Mouse (Mus musculus): ENCODE data around the gene Tfr2. TPM values are rescaled to one million over a fixed set of nuclear protein-coding genes. Genes with fewer than 3 reads are reported as not detected.

Gene Tfr2
- total RNA-seq (2015; ENCODE audit: low replicate concordance) (44.9 and 62.0 TPM in 2 replicates), total RNA-seq (2017; ENCODE audit: low replicate concordance) (42.2 and 61.0 TPM in 2 replicates)

DNA sequence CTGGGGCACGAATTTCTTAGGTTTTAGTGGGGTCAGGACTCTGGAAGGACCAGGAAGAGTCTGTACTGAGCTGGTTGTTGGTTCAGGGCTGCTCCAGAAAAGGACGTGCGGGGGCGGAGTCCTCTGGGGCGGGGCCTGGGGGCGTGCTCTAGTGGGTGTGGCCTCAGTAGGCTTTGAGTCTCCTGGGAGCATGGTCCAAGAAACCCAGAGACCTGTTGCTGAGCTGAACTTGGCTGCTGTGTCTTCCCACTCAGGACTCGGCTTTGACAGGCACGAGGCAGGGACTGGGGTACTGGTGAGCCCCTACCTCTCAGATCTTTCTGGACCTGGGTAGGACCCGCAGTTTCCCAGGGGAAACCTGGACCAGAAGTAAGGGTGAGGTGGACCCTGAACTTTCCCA, at the start of gene Tfr2:
TSS of gene Tfr2 (plus strand) at position 176 of the 400 bp plus-strand sequence.
- ATAC-seq (replicated peaks; ENCODE audit: low FRiP score, poor library complexity, severe bottlenecking), result peak; percentile 85

DNA sequence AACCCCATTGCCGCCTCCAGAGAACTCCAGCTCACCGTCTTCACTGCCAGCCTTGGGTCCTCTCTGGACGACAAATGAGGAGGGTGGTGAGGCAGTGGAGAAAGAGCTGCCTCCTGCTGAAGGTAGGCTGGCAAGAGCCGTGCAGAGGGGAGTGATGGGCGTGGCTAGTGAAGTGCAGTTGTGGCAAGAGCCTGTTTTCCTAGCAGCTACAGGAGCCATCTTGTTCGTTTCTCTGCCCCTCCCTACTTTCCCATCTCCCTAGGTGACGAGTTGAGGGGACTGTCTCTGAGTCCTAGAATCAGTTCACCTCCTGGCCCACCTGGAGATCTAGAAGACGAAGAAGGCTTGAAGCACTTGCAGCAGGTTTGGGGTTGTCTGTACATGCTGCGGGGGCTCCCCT, 47.8 kb upstream of the Tfr2 start:
- ATAC-seq (replicated peaks; ENCODE audit: low FRiP score, poor library complexity, severe bottlenecking), result no peak

DNA sequence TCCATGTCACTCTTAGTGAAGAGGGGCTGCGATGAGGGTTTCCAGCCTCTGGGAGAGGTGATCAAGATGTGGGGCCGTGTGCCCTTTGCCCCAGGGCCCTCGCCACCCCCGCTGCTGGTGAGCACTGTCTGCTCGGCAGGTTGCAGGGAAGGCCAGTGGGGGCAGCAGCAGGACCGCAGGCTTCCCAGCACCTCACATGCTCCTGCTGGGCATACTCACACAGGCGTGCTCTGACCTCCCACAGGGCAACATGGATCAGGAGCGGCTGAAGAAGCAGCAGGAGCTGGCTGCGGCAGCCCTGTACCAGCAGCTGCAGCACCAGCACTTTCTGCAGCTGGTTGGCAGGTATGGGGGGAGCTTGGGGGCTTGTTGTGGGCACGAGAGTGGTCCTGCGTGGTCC, 46.9 kb upstream of the Tfr2 start:
- ATAC-seq (replicated peaks; ENCODE audit: low FRiP score, poor library complexity, severe bottlenecking), result no peak

DNA sequence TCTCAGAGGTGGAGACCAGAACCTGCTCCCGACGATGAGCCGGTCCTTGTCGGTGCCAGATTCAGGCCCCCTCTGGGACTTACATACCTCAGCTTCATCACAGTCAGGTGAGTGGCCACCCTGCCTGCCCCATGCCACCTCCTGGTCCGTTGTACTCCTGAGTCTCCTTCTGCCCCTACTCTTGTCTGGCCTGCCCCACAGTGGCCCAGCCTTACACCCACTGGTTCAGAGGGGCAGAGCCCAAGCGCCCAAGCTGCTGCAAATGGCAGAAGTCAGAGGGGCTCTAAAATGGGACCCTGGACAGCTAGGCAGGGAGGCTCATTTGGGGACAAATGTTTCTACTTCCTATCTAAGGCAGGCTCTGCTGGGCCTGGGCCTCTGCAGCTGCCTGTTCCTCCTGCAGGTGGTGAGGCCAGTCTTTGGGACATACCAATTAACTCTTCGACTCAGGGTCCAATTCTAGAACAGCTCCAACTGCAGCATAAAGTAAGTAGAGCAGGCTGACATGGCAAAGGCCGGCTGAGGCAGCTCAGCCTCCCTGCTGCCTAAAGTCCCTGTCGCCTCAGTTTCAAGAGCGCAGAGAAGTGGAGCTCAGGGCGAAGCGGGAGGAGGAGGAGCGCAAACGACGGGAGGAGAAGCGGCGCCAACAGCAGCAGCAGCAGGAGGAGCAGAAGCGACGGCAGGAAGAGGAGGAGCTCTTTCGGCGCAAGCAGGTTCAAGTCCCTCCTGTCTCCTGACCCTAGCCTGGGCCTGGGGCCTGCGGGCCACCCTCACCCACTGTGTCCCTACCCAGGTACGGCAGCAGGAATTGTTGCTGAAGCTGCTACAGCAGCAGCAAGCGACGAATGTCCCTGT, 46.0 kb upstream of the Tfr2 start:
- ATAC-seq (replicated peaks; ENCODE audit: low FRiP score, poor library complexity, severe bottlenecking), result no peak

DNA sequence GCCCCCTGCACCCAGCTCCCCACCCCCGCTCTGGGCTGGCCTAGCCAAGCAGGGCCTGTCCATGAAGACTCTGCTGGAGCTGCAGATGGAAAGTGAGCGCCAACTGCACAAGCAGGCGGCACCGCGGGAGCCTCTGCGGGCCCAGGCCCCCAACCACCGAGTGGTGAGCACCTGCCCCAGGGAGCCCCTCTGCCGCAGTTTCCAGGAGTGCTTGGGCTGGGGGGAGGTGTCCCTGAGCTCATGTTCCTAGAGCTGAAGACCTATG, 45.5 kb upstream of the Tfr2 start:
- ATAC-seq (replicated peaks; ENCODE audit: low FRiP score, poor library complexity, severe bottlenecking), result no peak

DNA sequence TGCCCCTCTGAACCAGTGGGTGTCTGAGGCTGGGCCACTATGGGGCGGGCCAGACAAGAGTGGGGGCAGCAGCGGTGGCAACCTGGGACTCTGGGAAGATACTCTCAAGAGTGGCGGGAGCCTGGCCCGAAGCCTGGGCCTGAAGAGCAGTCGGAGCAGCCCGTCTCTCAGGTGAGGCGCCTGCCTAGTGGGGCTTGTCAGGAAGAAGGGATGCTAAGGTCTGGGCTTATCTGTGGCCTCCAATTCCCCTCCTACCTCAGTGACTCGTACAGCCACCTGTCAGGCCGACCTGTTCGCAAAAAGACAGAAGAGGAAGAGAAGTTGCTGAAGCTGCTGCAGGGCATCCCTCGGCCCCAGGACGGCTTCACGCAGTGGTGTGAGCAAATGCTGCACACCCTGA, 45.0 kb upstream of the Tfr2 start:
- no peak for ATAC-seq (replicated peaks; ENCODE audit: low FRiP score, poor library complexity, severe bottlenecking)

DNA sequence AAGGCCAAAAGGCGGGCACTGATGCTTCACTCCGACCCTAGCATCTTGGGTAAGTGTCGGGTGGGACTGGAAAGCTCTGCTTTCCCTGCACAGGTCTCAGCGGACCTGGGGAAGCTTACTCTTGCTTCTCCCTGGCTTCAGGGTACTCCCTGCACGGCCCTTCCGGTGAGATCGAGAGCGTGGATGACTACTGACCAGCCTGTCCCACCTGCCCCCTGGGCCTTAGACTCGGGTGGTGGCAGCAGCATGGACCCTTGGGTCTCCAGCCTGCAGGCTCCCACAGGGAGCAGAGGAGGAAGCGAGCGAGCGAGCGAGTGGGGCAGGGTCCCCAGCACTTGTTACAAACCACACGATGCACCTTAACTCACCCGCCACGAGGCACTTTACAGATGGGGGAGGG, 44.1 kb upstream of the Tfr2 start:
- no peak for ATAC-seq (replicated peaks; ENCODE audit: low FRiP score, poor library complexity, severe bottlenecking)

DNA sequence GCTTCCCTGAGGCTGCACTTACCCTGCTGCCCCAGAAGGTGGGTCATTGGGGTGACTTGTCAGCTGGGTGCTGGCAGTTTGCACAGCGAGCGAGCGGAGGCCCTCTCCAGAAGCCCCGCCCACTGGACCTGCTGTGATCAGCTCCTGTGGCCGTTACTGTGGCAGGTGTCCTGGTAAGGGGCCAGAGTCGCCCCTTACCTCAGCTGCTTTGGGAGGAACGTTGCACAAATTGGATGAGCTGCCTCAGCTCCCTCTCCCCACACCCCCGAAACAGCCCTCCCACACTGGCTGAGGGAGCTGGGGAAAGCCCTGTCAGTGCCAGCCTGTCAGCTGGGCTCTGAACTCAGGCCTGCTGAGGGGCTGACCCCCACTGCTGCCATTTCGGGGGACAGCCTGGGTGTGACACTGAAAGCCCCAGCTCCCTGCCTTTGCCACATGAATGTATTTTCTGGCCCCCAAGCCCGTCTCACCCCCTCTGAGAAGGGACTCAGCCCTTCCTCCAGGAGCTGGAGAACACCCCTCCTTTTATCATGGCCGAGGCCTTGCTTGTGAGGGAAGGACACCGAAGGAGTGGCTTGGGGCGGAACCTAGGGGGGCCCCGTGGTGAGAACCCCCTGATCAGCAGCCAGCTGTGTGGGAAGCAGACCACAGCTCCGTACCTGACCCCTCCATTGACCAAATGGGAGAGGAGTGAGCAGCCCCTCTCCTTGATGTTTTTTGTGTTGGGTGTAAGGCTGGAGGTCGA, 43.3 kb upstream of the Tfr2 start:
- ATAC-seq (replicated peaks; ENCODE audit: low FRiP score, poor library complexity, severe bottlenecking), result 0 out of 2 replicates have a peak, but pooled peaks have one; percentile 29

DNA sequence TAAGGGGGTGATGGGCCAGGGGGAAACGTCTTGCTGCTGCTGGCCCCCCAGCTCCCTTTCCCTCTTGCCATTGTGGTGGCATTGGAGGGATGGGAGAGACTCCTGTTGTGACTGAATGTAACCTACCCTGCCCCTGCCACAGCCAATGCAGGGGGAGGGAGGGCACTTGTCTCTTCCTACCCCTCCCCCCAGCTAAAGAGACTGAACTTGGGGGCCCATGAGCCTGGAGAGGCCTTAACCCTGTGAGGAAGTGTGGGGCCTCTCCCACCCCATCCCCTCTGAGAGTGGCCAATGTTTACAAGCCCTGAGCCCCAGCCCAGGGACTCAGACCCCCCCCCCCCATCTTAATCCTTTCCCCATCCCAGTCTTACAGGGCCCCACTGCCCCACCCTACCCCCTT, 42.2 kb upstream of the Tfr2 start:
- no peak for ATAC-seq (replicated peaks; ENCODE audit: low FRiP score, poor library complexity, severe bottlenecking)

DNA sequence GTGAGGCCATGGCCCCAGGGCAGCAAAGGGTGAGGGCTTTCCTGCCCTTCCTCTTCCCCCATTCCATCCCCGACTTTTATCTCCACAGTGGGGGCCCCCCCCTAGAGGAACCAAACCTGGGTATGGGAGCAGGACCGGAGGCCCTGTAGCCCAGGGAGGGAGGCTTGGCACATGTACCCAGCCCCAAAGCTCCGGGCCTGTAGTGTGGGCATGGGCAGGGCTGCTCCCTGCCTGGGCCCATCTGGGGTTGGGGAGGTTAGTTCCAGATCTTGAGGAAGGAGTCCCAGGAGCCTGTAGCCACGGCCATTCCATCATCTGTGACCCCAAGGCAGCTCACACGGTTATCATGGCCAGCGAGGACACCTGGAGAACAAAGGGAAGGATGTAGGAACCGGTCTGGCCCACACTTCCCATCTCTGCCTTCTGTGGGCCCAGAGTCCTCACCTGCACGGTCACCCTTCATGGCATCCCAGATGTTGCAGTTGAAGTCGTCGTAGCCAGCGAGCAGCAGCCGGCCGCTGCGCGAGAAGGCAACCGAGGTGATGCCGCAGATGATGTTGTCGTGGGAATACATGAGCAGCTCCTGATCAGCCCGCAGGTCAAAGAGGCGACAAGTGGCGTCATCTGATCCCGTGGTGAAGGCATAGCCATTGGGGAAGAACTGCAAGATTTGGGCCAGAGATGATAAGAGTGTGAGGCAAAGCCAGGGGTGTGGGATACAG, 41.2 kb upstream of the Tfr2 start:
- ATAC-seq (replicated peaks; ENCODE audit: low FRiP score, poor library complexity, severe bottlenecking), result no peak

DNA sequence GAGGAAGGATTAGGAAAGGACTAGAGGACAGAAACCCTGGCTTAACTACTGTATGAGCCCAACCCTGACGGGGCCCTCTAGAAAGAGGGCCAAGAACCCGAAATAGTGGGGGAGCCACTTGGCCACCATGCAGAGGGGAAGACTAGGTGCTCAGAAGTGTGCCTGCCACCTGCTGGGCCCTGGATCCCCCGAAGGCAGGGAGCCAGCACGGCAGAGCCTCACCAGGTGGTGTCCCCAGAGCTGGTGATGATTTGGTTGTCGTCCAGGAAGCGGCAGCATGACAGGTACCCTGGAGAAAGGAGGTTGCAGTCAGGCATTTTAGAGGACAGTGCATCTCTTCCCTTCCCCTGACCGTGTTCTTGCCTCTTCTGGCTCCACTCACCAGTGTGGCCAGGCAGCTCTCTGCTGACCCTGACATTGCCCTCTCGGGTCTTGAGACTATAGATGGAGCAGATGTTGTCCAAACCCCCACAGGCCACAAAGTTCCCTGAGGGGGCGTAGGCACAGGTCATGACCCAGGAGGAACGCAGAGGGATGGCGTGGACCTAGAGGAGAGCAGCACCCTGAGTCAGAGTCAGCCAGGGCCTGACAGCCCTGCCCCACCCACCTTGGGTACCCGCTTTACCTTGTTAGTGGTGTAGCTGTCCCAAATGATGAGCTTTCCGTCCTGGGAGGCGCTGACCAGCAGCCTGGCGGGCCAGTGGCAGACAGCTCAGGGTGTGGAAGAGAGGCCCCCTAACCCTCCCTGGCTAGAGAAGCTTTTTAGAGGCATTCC, 40.2 kb upstream of the Tfr2 start:
- no peak for ATAC-seq (replicated peaks; ENCODE audit: low FRiP score, poor library complexity, severe bottlenecking)

DNA sequence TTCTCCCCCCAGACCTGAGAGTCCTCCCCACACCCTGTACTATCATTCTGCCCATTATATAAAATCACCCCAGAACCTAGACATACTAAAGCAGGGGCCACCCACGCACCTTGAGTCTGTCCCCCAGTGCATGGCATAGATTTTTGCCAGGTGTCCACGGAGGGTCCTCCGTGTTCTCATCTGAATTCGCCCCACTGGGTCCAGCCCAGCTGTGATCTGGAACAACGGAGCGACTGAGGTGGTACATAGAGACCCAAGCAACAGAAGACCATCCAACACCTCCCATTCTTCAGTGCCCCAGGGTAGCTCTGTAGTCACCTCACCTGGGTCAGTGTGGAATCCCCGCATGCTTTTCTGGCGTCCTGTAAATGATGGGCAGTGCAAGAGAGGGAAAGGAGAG, 39.6 kb upstream of the Tfr2 start:
- ATAC-seq (replicated peaks; ENCODE audit: low FRiP score, poor library complexity, severe bottlenecking), result no peak

DNA sequence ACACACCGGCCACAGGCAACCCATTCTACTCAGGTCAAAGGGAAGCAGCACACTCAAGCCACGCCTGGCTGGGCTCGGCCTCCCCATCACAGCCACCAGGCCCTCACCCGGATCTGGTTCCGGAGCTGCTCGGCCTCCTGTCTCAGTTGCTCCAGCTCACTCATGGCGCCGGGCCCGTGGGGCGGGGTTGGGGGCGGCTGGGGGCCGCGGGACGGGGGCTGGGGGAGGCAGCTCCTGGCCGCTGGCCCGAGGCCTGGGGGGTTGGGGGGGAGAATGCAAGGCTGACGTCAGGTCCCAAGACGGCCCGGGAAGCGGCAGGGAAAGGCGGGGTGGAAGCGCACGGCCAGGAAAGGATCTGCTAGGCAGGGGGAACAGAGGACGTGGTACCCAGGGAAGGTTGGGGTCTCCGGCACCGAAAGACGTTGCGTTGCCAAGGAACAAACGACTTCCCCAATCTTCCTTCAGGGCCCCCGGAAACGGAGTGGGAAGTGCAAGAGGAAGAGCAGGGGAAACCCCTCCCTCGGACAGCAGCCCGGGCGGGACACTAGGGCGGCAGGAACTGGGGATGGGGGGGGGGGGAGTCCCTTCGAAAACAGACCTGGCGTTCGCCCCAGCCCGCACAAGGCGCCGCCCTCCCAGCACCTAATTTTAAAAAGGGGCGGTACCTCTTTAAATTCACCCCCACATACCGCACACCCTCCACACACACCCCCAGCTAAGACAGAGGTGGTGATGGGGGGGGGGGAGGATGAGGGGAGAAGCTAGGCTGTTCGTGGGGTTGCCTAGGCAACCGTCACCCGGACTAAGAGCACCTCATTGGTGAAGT, 38.8 kb upstream of the Tfr2 start:
- ATAC-seq (replicated peaks; ENCODE audit: low FRiP score, poor library complexity, severe bottlenecking), result no peak

DNA sequence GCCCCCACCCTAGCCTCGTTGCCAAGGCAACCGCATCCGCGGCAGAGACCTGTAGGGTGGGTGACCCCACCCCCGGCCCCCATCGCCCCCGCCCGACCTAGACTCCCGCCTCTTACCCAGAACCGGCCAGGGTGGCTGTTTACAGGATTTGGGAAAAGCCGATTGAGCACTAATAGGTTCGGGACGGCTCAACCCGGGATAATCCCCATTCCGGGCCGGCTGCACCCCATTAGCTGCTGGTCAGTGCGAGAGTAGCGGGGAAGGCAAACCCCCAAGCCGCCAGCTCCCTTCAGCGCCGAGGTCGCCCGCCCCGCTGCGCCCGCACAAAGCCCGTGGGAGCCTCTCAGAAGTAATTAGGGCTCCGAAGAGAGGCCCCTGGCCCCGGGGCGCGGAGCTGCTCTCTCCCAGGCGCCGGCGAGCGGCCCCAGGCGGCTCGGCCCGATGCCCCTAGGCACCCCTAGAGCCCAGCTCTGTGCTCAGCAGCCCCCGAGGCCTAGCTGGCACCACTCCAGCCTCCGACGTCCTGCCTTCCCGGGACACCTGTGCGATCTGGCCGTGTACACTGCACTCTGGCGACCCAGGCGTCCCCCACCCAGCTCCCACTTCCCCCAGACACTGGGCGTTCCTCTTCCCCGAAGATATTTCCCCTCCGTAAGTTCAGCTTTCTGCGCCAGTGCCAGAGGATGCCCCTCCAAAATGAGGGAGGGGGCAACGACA, 38.1 kb upstream of the Tfr2 start:
- peak; percentile 15 for ATAC-seq (replicated peaks; ENCODE audit: low FRiP score, poor library complexity, severe bottlenecking)

DNA sequence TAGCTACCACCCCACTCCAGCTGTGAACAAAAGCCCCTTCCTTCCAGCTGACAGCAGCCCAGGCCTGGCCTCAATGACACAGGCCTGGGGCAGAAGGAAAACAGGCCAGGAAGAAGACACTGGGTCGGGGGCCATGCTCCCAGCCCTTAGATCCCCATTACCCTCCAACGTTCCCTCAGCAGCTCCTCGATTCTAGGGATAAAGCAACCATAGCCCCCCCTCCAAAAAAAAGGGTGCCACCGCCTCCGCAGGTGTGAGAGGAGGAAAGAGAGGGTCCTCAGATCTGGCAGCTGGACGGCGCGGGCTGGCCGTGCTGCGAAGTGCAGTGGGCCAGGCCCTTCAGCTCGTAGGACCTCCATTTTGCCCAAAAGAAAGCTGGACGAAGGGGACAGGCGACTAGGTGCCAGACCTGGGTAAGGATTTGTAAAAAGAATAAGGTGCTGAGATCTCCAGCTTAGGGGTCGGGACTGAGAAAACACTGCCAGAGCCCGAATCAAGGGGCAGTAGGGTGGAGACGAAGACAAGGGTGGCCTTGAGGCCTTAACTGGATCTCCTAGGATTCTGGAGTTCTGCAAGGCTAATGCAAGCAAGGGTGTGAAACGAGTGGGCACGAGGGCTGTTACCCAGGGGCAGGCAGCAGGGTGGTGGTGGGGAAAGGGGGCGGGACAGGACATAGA, 37.4 kb upstream of the Tfr2 start:
- 0 out of 2 replicates have a peak, but pooled peaks have one; percentile 21 for ATAC-seq (replicated peaks; ENCODE audit: low FRiP score, poor library complexity, severe bottlenecking)

DNA sequence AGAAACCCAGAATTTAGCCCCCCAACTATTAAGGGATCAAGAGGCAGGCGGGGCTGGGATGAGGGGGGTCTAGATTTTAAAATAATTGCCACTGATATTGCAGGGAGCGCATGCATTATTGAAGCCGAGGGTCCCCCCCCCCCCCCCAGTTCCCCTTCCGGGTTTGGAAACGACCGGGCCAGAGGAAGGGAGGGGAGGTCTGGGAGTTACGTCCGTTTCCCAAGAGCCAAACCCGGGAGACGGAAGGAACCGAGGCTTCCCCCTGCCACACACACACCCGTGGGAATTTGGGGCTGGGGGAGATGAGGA, 36.9 kb upstream of the Tfr2 start:
- peak; percentile 13; the same call in 1 of the 2 replicates for ATAC-seq (replicated peaks; ENCODE audit: low FRiP score, poor library complexity, severe bottlenecking)

DNA sequence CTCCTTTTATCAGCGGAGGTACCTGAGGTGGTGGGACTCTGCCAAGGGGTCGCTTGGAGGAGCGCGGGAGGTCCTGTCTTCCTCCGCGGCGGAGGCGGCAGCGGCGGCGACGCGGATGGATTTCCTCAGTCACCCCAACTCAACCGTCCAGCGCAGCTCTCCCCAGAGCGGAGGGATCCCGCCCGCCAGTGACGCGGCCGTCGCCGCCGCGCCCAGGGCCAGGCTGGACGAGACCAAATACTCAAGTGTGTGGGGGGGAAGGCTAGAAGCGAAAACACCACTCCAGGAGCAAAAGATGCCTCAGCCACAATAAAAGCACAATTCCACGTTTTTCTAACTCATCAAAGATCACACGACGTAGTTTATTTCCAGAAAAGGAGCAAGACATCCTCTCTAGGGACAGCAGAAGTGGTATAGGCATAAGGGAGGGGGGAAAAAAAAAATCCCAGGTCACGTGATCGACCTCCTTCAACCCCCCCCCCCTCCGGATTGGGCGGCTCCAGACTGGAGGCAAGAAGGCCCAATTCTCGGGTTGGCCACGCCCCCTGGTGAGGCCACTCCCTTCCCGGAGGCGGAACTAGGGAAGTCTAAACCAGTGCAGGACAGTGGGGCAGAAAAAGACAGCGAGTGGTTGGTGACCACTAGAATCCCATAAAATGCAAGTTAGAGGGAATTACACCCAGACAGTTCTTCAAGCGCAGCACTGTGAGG, 36.4 kb upstream of the Tfr2 start, which contains the start of the genes Epo and Gnb2:
TSS of gene Epo (minus strand) at position 126 of the 711 bp plus-strand sequence.
TSS of gene Gnb2 (minus strand) at position 394 of the 711 bp plus-strand sequence.
- peak; percentile 81 for ATAC-seq (replicated peaks; ENCODE audit: low FRiP score, poor library complexity, severe bottlenecking)

All from erythroid progenitor cell, adult 5-6 weeks (primary cell).